Mouse (Mus musculus): ENCODE measurements around the gene Tmem151b. TPM values are rescaled to one million over a fixed set of nuclear protein-coding genes. Genes with fewer than 3 reads are reported as not detected.

Tmem151b gene
- polyA plus RNA-seq (2012; ENCODE audit: low replicate concordance), result 0.95 and 2.6 TPM in 2 replicates

DNA sequence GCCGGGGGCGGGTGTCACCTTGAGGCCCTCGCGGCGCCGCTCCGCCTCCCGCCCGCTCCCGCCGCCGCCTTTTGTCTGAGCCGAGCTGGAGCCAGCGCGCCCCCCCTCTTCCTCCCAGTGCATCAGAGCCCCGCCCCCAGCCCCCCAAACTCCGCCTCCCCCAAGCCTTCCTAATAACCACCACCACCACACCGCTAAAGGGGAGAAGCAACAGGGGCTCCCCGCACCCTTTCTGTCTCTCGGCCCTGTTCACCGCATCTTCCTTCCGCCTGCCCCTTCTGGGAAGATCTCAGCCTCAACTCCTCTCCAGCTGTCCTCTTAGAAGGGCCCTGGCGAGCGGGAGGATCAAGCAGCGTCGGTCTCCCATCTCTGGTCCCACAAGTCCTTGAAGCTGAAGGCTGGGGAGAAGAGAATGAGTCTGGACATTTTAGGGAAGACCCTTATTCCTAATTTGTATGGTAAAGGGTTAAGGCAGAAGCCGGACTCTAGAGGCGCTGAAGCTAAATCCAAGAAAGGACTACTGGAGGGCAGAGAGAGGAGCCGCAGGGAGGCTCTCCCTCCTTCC, at the start of gene Tmem151b:
Gene Tmem151b, minus strand, starts transcription at position 61 of the 565 bp plus-strand sequence.

DNA sequence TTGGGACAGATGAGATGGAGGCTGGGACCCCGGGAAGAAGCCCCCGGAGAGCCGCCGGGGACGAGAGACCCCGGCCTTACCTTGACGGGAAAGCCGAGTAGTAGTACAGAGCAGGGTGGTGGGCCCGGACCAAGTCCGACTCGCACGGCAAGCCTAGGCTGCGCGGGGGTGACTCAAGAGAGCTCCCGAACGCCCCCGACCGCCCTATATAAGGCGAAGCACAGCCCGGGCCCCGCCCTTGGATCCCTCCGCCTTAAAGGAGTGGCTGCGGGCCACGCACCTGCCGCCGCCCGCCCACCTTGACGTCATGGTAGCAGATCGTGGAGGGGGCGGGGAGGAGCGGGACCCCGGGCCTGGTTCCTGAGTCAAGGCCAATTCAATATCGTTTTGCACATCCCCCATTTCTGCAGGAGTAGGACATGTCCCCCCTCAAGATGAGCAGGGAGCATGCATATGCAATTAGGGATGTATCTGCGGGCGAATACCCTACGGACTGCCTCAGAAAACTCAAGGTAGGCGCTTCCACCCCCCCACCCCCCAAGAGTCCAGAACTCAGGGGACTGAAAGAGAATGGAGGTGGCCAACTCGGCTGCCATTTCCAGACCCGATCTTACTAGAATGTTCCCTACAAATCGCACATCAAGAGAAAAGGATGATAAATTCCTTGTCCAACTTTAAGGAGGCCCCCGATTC, 23.8 kb upstream of the Tmem151b start, which contains the start of gene Hsp90ab1:
Gene Hsp90ab1, minus strand, starts transcription at position 185 of the 693 bp plus-strand sequence.

DNA sequence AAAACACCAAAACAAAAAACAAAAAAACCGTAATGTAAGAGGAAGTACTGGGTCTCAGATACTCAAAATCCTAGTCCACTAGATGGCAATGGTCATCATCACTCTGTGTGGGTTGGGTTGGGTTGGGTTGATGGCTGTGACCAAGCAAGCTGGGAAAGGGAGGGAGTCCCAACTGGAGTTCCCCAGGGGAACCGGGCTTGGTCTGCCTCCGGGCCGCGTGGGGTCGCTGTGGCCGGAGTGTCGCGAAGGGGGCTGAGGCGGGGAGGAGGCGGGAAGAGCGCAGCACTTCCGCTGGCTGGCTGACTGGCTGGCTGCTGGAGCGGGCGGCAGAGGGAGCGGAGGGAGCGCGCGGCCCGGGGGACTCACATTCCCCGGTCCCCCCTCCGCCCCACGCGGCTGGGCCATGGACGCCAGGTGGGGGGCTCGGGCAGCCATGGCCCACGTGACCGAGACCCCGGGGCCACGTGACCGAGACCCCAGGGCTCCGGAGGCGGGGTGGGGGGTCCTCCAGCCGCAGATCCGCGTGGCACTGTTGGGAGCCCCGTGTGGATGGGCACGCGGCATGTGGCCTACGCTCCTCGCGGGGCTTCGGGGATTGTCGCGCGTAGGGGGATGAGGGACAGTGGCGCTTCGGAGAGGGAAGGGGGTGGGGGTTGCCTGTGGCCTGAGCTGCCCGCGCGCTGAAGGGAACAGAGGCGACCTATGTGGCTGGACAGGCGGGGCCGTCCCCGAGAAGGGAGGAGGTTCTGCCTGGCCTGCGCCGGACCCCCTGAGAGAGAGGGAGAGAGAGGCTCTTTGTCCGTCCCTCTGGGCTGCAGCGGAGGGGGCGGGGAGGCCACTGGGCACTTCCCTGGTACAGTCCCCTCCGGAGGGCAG, 14.4 kb upstream of the Tmem151b start, which contains the start of gene Slc35b2:
Gene Slc35b2, plus strand, starts transcription at position 220 of the 876 bp plus-strand sequence.

GRCm38 (mm10) chr17:45555452-45556106, 6.1 kb upstream of the Tmem151b start, which contains the start of gene Nfkbie:
Nfkbie (plus strand) TSS chr17:45555703.

DNA sequence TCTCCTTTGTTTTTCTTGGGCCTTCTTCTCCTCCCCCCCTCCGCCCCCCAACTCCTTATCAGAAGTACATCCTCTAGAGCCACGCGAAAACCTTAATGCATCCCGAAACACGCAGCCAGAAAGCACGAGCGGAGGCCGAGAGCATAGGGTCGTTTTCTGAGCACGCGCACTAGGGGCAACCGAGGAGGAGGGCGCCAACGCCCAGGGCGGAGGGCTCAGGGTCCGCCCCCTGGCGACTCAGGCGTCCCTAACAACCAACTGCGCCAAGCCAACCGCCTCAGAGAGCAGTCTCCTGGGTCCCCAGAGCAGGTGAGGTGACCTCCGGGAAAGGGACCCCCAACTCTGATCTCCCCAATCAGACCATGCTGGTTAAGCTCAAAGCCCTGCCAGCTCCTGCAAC, 26.2 kb downstream of the Tmem151b start, which contains the start of gene Tcte1:
Gene Tcte1, plus strand, starts transcription at position 172 of the 400 bp plus-strand sequence.

GRCm38 (mm10) chr17:45506700-45507189, 42.7 kb downstream of the Tmem151b start, which contains the start of gene Aars2:
Aars2 (plus strand) TSS chr17:45506841.

Other genes with a start within 250 kb of the Tmem151b start
- gene Cdc5l, start 115.9 kb downstream of the Tmem151b start, polyA plus RNA-seq (2012; ENCODE audit: low replicate concordance), result 5.6 and 8.9 TPM in 2 replicates
- gene Spats1, start 74.3 kb downstream of the Tmem151b start, polyA plus RNA-seq (2012; ENCODE audit: low replicate concordance), result not detected in 2 replicates
- 13.3 and 22.1 TPM in 2 replicates for gene Aars2, start 42.8 kb downstream of the Tmem151b start, polyA plus RNA-seq (2012; ENCODE audit: low replicate concordance)
- gene Tcte1, start 26.2 kb downstream of the Tmem151b start, polyA plus RNA-seq (2012; ENCODE audit: low replicate concordance), result 0.15 TPM in 2 replicates
- 89.5 and 118 TPM in 2 replicates for gene Nfkbie, start 6.0 kb upstream of the Tmem151b start, polyA plus RNA-seq (2012; ENCODE audit: low replicate concordance)
- 25.5 and 43.0 TPM in 2 replicates for gene Slc35b2, start 14.2 kb upstream of the Tmem151b start, polyA plus RNA-seq (2012; ENCODE audit: low replicate concordance)
- 80.2 and 419 TPM in 2 replicates for gene Hsp90ab1, start 23.6 kb upstream of the Tmem151b start, polyA plus RNA-seq (2012; ENCODE audit: low replicate concordance)
- 30.9 and 141 TPM in 2 replicates for gene Slc29a1, start 49.9 kb upstream of the Tmem151b start, polyA plus RNA-seq (2012; ENCODE audit: low replicate concordance)
- not detected in 2 replicates for gene Mymx, start 52.4 kb upstream of the Tmem151b start, polyA plus RNA-seq (2012; ENCODE audit: low replicate concordance)
- gene Capn11, start 109.6 kb upstream of the Tmem151b start, polyA plus RNA-seq (2012; ENCODE audit: low replicate concordance), result not detected in 2 replicates
- gene Mrpl14, start 136.6 kb upstream of the Tmem151b start, polyA plus RNA-seq (2012; ENCODE audit: low replicate concordance), result 114 and 181 TPM in 2 replicates
- 14.0 and 27.5 TPM in 2 replicates for gene Tmem63b, start 137.2 kb upstream of the Tmem151b start, polyA plus RNA-seq (2012; ENCODE audit: low replicate concordance)
- not detected in 2 replicates for gene 1600014C23Rik, start 184.2 kb upstream of the Tmem151b start, polyA plus RNA-seq (2012; ENCODE audit: low replicate concordance)

Measured in hematopoietic multipotent progenitor cell, adult 10-12 weeks (in vitro differentiated cells).